Mouse (Mus musculus) thymus, adult 2 months (tissue): ENCODE measurements around the gene Prss30.
"Not testable (repeated sequence)": the region's sequence is repeated elsewhere in the genome, so short reads cannot be mapped to it uniquely, and the experiment has no call there.

ENCODE experiments used
- CTCF ChIP-seq: fragments of 200-500 bp; IDR thresholded peaks from 2 replicates; pipeline ENCODE4 v1.5.1; 2012; ENCODE audit warnings: mild to moderate bottlenecking, control low read depth, low read length, moderate library complexity, borderline replicate concordance; ENCODE audit not compliant: control insufficient read depth, poor library complexity, insufficient read depth; ENCODE audit errors: extremely low read depth
- POLR2A ChIP-seq: fragments of 200-500 bp; IDR thresholded peaks from 2 replicates; pipeline ENCODE4 v1.6.1; 2012; ENCODE audit warnings: mild to moderate bottlenecking, low read length, control low read depth, moderate library complexity; ENCODE audit not compliant: control insufficient read depth, poor library complexity, insufficient read depth; ENCODE audit errors: extremely low read depth

- TF ChIP-seq POLR2A, CTCF: not testable (repeated sequence)
Measured at GRCm38 (mm10) chr17:23947486-23947885, 32.9 kb downstream of the Prss30 start.
